In genomic region chr12:57230192-57230706, GRCm38 (mm10) we compare ENCODE assay signal across 8 mouse cellular contexts. TPM values are rescaled to one million over a fixed set of nuclear protein-coding genes. Genes with fewer than 3 reads are reported as not detected.
DNase-seq lines count a peak whose midpoint lies in the region; ATAC-seq and TF ChIP-seq lines count a peak whose summit lies in the region.

TSS of gene Prps1l3 (plus strand) at chr12:57230412.
TSS of gene Mipol1 (plus strand) at chr12:57230427.

- H3K4me3 ChIP-seq in hindbrain, embryonic 10.5 days, result peak within 1 kb of the TSS; percentile 75
- H3K4me3 ChIP-seq in lung, postnatal 0 days (ENCODE audit: low read depth, low read length), result peak within 1 kb of the TSS; percentile 74

- TF ChIP-seq EP300 in lung, postnatal 0 days (IDR thresholded peaks at IDR 0.05), result no peak

- H3K27ac ChIP-seq in hindbrain, embryonic 10.5 days, result peak within 1 kb of the TSS; percentile 97
- peak within 1 kb of the TSS; percentile 94 for H3K27ac ChIP-seq in lung, postnatal 0 days (ENCODE audit: low read length)

- WGBS in hindbrain, embryonic 10.5 days, result 1% methylated on average over 58 of the region's 58 CpGs
- under 1% methylated on average over 52 of the region's 58 CpGs for WGBS in lung, postnatal 0 days

- TF ChIP-seq CTCF in lung, postnatal 0 days (IDR thresholded peaks at IDR 0.05), result peak; percentile 6; the same call in 1 of the 2 replicates

- ATAC-seq in frontal cortex, adult (ENCODE audit: low TSS enrichment), result peak; percentile 98
- ATAC-seq in lung, postnatal 0 days, result peak; percentile 98

- DNase-seq in MEL-GATA-1-ER (ENCODE audit: extremely low read depth, low read depth), result peak; percentile 86
- peak; percentile 80 for DNase-seq in cerebellum, adult 8-10 months
- DNase-seq in hindbrain, embryonic 10.5 days (ENCODE audit: low spot score), result peak; percentile 96
- peak; percentile 90 for DNase-seq in layer of hippocampus, adult 9-11 months
- peak; percentile 96 for DNase-seq in lung, postnatal 0 days (ENCODE audit: low spot score)
- peak; percentile 66 for DNase-seq in ovary, postnatal 14 days (ENCODE audit: low spot score)
- peak; percentile 93 for DNase-seq in thymus, postnatal 14 days

- no peaks in the 10 kb centered on the region for H3K9me3 ChIP-seq in hindbrain, embryonic 10.5 days
- H3K9me3 ChIP-seq in lung, postnatal 0 days (ENCODE audit: low read length), result no peaks in the 10 kb centered on the region

- H3K36me3 ChIP-seq in hindbrain, embryonic 10.5 days, result peaks cover 9% of the 10 kb centered on the region
- no peaks in the 10 kb centered on the region for H3K36me3 ChIP-seq in lung, postnatal 0 days (ENCODE audit: insufficient read depth, low read length)

- H3K27me3 ChIP-seq in hindbrain, embryonic 10.5 days (ENCODE audit: insufficient read depth, poor library complexity, severe bottlenecking), result no peaks in the 10 kb centered on the region
- H3K27me3 ChIP-seq in lung, postnatal 0 days (replicated peaks; ENCODE audit: insufficient read depth, low read length), result no peaks in the 10 kb centered on the region

- H3K9ac ChIP-seq in lung, postnatal 0 days (replicated peaks; ENCODE audit: low read depth), result peak within 1 kb of the TSS; percentile 84

- H3K4me2 ChIP-seq in lung, postnatal 0 days (replicated peaks; ENCODE audit: low read depth, low read length), result peak within 1 kb of the TSS; percentile 76

- peaks cover 13% of the 10 kb centered on the region for H3K4me1 ChIP-seq in hindbrain, embryonic 10.5 days (replicated peaks)
- H3K4me1 ChIP-seq in lung, postnatal 0 days (ENCODE audit: insufficient read depth, low read depth, low read length), result no peaks in the 10 kb centered on the region; the same call in 1 of the 2 replicates

RNA-seq across cellular contexts. Expression of gene Prps1l3, which starts in this region (rescaled TPM):
- polyA plus RNA-seq in hindbrain, embryonic 10.5 days (2016; fragmentation: Nextera tagmentation; extraction: Ambion mirVana), result 54.8 and 75.7 TPM in 2 replicates
- polyA plus RNA-seq in lung, postnatal 0 days (2015; fragmentation: Nextera tagmentation; extraction: Ambion mirVana), result 22.9 and 24.8 TPM in 2 replicates

RNA-seq across cellular contexts. Expression of gene Mipol1, which starts in this region (rescaled TPM):
- 6.7 and 8.5 TPM in 2 replicates for polyA plus RNA-seq in hindbrain, embryonic 10.5 days (2016; fragmentation: Nextera tagmentation; extraction: Ambion mirVana)
- 5.7 and 6.4 TPM in 2 replicates for polyA plus RNA-seq in lung, postnatal 0 days (2015; fragmentation: Nextera tagmentation; extraction: Ambion mirVana)

Comparison
In these comparisons a context has a peak if more than half of its experiments do, and no peak if none do; other contexts are left out.
1. Peak in every context shown above with its lines: DNase-seq, ATAC-seq, H3K4me3 ChIP-seq and H3K27ac ChIP-seq.